Mouse (Mus musculus) forebrain, embryonic 12.5 days (tissue): ENCODE data around the gene Prkag1. TPM values are rescaled to one million over a fixed set of nuclear protein-coding genes. Genes with fewer than 3 reads are reported as not detected.

Experiments
- ATAC-seq: fragments of 200-750 bp; cut with Nextera tagmentation; 2 replicates; pipeline ENCODE4 v1.8.0; 2017; ENCODE audit warnings: moderate TSS enrichment; ENCODE audit not compliant: low FRiP score
- H3K27ac ChIP-seq: fragments of 300-500 bp; sonication (generic); 2 replicates; pipeline ENCODE4 v1.5.1; 2016; ENCODE audit warnings: mild to moderate bottlenecking
- H3K27me3 ChIP-seq: fragments of 300-500 bp; sonication (generic); 2 replicates; pipeline ENCODE4 v1.6.1; 2016; ENCODE audit warnings: mild to moderate bottlenecking
- H3K36me3 ChIP-seq: fragments of 300-500 bp; sonication (generic); replicated peaks from 2 replicates; pipeline ENCODE4 v1.6.1; 2016; ENCODE audit warnings: mild to moderate bottlenecking
- H3K4me1 ChIP-seq: fragments of 300-500 bp; sonication (generic); 2 replicates; pipeline ENCODE4 v1.6.1; 2016
- H3K4me2 ChIP-seq: fragments of 300-500 bp; sonication (generic); 2 replicates; pipeline ENCODE4 v1.6.1; 2016; ENCODE audit warnings: mild to moderate bottlenecking, moderate library complexity
- H3K4me3 ChIP-seq: fragments of 300-500 bp; sonication (generic); replicated peaks from 2 replicates; pipeline ENCODE4 v1.5.1; 2016; ENCODE audit warnings: mild to moderate bottlenecking
- H3K9ac ChIP-seq: fragments of 300-500 bp; sonication (generic); 2 replicates; pipeline ENCODE4 v1.6.1; 2016; ENCODE audit warnings: mild to moderate bottlenecking
- H3K9me3 ChIP-seq: fragments of 300-500 bp; sonication (generic); 2 replicates; pipeline ENCODE4 v1.6.1; 2016
- WGBS: fragments of 180-500 bp; shearing (Covaris S2); methylation state at CpG from one replicate; pipeline ENCODE4 v1.1.7; 2016; 5-methylcytosine and 5-hydroxymethylcytosine counted together
- polyA plus RNA-seq: library from polyadenylated mRNA; unstranded; fragments of >200 nt; fragmentation: Nextera tagmentation; extraction: Ambion mirVana; gene quantifications from 2 replicates; pipeline ENCODE4 v1.2.1, GENCODE M21; 2016

The Prkag1 gene
- polyA plus RNA-seq, 1 experiment from 2014 or later, result 85.2 TPM

DNA sequence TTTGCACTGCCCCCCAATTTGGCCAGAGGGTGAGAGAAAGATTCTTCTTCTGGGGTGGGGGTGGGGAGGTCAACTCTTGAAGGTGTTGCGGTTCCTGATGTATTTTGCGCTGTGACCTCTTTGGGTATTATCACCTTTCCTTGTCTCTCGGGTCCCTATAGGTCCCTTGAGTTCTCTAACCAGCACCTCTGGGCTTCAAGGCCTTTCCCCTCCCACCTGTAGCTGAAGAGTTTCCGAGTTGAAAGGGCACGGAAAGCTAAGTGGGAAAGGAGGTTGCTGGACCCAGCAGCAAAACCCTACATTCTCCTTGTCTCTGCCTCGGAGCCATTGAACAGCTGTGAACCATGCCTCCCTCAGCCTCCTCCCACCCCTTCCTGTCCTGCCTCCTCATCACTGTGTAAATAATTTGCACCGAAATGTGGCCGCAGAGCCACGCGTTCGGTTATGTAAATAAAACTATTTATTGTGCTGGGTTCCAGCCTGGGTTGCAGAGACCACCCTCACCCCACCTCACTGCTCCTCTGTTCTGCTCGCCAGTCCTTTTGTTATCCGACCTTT, 38.1 kb downstream of the Prkag1 start:
- H3K4me2 ChIP-seq, result no peak overlapping the region
- H3K27me3 ChIP-seq, result peaks cover 100% of the 10 kb centered on the region
- H3K36me3 ChIP-seq, result no peaks in the 10 kb centered on the region
- 4% methylated on average over 13 of the region's 13 CpGs for WGBS
- no peak for ATAC-seq
- no peaks in the 10 kb centered on the region for H3K9me3 ChIP-seq
- H3K9ac ChIP-seq, result no peak overlapping the region
- H3K4me3 ChIP-seq, result no peak overlapping the region
- no peak overlapping the region for H3K27ac ChIP-seq
- H3K4me1 ChIP-seq, result peaks cover 58% of the 10 kb centered on the region

DNA sequence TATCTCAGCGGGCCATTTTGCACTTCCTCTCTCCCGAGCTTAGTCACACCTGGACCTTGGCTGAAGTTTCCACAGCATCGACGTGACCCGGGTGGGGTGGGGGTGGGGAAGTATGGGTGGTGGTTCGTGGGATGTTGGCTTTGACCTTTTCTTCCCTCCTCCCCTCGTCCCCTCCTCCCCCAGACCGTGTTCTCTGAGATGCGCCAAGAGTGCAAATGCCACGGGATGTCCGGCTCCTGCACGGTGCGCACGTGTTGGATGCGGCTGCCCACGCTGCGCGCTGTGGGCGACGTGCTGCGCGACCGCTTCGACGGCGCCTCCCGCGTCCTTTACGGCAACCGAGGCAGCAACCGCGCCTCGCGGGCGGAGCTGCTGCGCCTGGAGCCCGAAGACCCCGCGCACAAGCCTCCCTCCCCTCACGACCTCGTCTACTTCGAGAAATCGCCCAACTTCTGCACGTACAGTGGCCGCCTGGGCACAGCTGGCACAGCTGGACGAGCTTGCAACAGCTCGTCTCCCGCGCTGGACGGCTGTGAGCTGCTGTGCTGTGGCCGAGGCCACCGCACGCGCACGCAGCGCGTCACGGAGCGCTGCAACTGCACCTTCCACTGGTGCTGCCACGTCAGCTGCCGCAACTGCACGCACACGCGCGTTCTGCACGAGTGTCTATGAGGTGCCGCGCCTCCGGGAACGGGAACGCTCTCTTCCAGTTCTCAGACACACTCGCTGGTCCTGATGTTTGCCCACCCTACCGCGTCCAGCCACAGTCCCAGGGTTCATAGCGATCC, 38.9 kb downstream of the Prkag1 start:
- Histone ChIP-seq H3K27ac (no peak overlapping the region), H3K27me3 (peaks cover 100% of the 10 kb centered on the region), H3K4me1 (peaks cover 50% of the 10 kb centered on the region), H3K9me3 (no peaks in the 10 kb centered on the region), H3K9ac (no peak overlapping the region), H3K4me2 (peak overlapping the region; percentile 35), H3K4me3 (peak overlapping the region; percentile 24), H3K36me3 (no peaks in the 10 kb centered on the region)
- WGBS, result 1% methylated on average over 75 of the region's 75 CpGs
- no peak for ATAC-seq

DNA sequence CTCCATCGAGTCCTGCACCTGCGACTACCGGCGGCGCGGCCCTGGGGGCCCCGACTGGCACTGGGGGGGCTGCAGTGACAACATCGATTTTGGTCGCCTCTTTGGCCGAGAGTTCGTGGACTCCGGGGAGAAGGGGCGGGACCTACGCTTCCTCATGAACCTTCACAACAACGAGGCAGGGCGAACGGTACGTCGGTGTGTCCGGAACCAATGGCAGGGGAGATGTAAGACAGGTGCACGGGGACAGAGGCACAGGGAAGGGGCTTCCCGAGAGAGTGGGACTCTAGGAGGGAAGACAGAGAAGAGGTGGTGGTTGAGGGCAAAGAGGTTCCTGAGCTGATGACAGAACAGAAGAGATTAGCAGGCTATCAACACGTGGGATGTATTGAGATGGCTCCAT, 39.5 kb downstream of the Prkag1 start:
- Histone ChIP-seq H3K4me1 (peaks cover 44% of the 10 kb centered on the region), H3K27ac (no peak overlapping the region), H3K4me3 (peak overlapping the region; percentile 16; the same call in 1 of the 2 replicates), H3K36me3 (no peaks in the 10 kb centered on the region), H3K9ac (no peak overlapping the region), H3K9me3 (no peaks in the 10 kb centered on the region), H3K27me3 (peaks cover 100% of the 10 kb centered on the region), H3K4me2 (no peak overlapping the region)
- under 1% methylated on average over 23 of the region's 23 CpGs for WGBS
- ATAC-seq, result no peak

DNA sequence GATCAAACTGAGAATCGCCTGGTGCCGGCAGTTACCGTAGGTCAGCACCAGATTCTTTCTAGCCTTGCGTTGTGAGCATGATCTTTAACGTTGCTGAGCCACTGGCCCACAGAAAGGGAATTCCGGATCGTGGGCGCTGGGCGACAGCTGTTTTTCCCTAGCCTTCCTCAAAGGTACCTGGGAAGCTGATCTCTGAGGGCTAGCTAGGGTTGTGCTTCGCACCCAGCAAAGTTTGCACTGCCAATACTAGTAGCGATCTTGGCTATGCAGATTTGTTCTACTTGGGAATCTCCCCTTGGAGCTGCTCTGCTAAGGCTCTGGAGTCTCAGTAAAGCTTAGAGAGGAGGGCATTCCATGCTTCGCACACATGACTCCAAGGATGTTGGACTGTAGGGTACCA, 40.1 kb downstream of the Prkag1 start:
- no peak for ATAC-seq
- Histone ChIP-seq H3K9me3 (no peaks in the 10 kb centered on the region), H3K4me2 (peak overlapping the region; percentile 6; the same call in 1 of the 2 replicates), H3K4me1 (peaks cover 38% of the 10 kb centered on the region), H3K27ac (no peak overlapping the region), H3K9ac (no peak overlapping the region), H3K4me3 (peak overlapping the region; percentile 16; the same call in 1 of the 2 replicates), H3K27me3 (peaks cover 100% of the 10 kb centered on the region), H3K36me3 (no peaks in the 10 kb centered on the region)
- under 1% methylated on average over 12 of the region's 12 CpGs for WGBS

DNA sequence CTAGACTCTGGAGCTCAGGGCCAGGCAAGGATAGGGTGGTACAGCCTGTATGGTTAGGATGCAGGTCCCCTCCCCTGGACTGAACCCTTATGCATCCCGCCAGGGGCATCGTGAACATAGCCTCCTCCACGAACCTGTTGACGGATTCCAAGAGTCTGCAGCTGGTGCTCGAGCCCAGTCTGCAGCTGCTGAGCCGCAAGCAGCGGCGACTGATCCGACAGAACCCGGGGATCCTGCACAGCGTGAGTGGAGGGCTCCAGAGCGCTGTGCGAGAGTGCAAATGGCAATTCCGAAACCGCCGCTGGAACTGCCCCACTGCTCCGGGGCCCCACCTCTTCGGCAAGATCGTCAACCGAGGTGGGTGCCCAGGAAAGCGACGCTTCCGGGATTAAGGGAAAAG, 40.6 kb downstream of the Prkag1 start:
- H3K9me3 ChIP-seq, result 0 out of 2 replicates have a peak, but pooled peaks cover 2% of the 10 kb centered on the region
- 0% methylated on average over 23 of the region's 23 CpGs for WGBS
- no peak overlapping the region for H3K9ac ChIP-seq
- H3K4me2 ChIP-seq, result peak overlapping the region; percentile 6; the same call in 1 of the 2 replicates
- ATAC-seq, result no peak
- no peaks in the 10 kb centered on the region for H3K36me3 ChIP-seq
- no peak overlapping the region for H3K27ac ChIP-seq
- peak overlapping the region; percentile 16 for H3K4me3 ChIP-seq
- H3K27me3 ChIP-seq, result peaks cover 100% of the 10 kb centered on the region
- peaks cover 37% of the 10 kb centered on the region for H3K4me1 ChIP-seq

DNA sequence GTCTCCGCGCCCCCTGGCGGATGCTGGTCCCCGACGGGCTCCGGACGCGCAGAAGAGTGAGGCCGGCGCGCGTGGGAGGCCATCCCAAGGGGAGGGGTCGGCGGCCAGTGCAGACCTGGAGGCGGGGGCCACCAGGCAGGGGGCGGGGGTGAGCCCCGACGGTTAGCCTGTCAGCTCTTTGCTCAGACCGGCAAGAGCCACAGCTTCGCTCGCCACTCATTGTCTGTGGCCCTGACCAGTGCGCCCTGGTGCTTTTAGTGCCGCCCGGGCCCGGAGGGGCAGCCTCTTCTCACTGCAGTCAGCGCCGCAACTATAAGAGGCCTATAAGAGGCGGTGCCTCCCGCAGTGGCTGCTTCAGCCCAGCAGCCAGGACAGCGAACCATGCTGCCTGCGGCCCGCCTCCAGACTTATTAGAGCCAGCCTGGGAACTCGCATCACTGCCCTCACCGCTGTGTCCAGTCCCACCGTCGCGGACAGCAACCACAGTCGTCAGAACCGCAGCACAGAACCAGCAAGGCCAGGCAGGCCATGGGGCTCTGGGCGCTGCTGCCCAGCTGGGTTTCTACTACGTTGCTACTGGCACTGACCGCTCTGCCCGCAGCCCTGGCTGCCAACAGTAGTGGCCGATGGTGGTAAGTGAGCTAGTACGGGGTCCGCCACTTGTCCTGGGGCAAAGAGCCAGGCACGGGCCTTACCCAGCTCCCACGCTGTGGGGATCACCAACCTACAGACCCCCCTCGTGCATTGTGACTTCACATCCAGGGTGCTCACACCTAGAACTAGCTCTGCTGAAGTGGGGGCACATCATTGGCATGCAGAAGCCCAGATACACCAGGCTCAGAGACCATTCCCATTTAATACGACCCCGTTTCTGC, 41.4 kb downstream of the Prkag1 start, which contains the start of gene Wnt1:
Wnt1 (plus strand) TSS at position 197 of the 875 bp plus-strand sequence.
- H3K27me3 ChIP-seq, result peaks cover 100% of the 10 kb centered on the region
- WGBS, result 2% methylated on average over 51 of the region's 51 CpGs
- H3K4me2 ChIP-seq, result peak within 1 kb of the TSS; percentile 19; the same call in 1 of the 2 replicates
- H3K36me3 ChIP-seq, result no peaks in the 10 kb centered on the region
- H3K9ac ChIP-seq, result no peak within 1 kb of the TSS
- H3K9me3 ChIP-seq, result 0 out of 2 replicates have a peak, but pooled peaks cover 5% of the 10 kb centered on the region
- peaks cover 37% of the 10 kb centered on the region for H3K4me1 ChIP-seq
- 0 out of 2 replicates have a peak, but pooled peaks have one; percentile 41 for ATAC-seq
- H3K4me3 ChIP-seq, result peak within 1 kb of the TSS; percentile 16; the same call in 1 of the 2 replicates
- H3K27ac ChIP-seq, result no peak within 1 kb of the TSS

DNA sequence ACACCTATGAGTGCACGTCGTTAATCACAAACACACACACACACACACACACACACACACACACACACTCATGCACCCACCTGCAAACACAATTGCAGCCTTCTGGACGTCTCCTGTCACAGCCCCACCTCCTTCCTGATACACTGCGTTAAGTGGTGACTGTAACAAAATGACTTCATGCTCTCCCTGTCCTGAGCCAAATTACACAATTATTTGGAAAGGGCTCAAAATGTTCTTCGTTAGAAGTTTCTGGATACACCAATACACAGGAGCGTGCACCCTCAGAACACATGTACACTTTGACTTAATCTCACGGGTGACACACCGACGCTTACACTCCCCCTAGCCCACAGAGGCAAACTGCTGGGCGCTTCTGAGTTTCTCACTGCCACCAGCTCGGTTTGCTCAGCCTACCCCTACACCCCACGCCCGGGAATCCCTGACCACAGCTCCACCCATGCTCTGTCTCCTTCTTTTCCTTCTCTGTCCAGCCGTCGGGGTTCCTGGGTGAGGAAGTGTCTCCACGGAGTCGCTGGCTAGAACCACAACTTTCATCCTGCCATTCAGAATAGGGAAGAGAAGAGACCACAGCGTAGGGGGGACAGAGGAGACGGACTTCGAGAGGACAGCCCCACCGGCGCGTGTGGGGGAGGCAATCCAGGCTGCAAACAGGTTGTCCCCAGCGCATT, 42.2 kb downstream of the Prkag1 start:
- Histone ChIP-seq H3K9me3 (0 out of 2 replicates have a peak, but pooled peaks cover 5% of the 10 kb centered on the region), H3K27ac (no peak overlapping the region), H3K4me2 (peak overlapping the region; percentile 19; the same call in 1 of the 2 replicates), H3K36me3 (no peaks in the 10 kb centered on the region), H3K27me3 (peaks cover 98% of the 10 kb centered on the region), H3K9ac (no peak overlapping the region), H3K4me3 (peak overlapping the region; percentile 15; the same call in 1 of the 2 replicates), H3K4me1 (peaks cover 37% of the 10 kb centered on the region)
- 10% methylated on average over 24 of the region's 24 CpGs for WGBS
- no peak for ATAC-seq

DNA sequence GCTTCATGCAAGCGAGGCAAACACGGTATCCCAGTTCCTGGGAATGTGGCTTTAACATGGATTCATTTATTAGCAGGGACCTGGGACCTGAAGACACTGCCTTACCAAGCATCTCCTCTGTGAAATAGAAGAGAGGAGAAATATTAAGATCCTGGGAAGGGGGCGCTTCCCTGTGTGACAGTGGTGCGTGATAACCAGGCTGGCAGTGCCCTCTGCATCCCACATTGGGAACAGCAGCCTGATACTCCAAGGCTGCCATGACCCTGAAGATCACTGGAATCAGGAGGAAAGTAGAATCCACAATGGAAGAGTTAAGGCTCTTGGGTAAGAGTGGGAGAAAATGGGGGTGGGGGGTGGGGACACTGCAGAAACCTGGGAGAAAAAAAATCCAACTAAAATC, 43.4 kb downstream of the Prkag1 start:
- Histone ChIP-seq H3K4me1 (peaks cover 31% of the 10 kb centered on the region), H3K9ac (no peak overlapping the region), H3K27ac (no peak overlapping the region), H3K36me3 (no peaks in the 10 kb centered on the region), H3K4me2 (no peak overlapping the region), H3K27me3 (peaks cover 95% of the 10 kb centered on the region), H3K4me3 (no peak overlapping the region), H3K9me3 (0 out of 2 replicates have a peak, but pooled peaks cover 5% of the 10 kb centered on the region)
- 42% methylated on average over 4 of the region's 4 CpGs for WGBS
- ATAC-seq, result no peak

DNA sequence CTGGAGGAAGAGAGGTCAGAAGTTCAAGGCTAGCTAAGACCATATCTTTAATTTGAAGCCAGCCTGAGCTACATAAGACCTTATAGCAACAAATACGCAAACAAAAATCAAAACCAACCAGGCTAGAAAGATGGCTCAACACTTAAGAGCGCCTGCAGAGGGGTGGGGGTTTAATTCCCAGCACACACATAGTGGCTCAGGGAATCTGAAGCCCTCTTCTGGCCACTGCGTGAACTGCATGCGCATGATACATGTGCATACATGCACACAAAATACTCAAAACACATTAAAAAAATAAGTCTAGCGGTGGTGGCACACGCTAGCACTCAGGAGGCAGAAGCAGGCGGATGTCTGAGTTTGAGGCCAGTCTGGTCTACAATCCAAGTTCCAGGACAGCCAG, 45.6 kb downstream of the Prkag1 start:
- H3K27ac ChIP-seq, result no peak overlapping the region
- 0 out of 2 replicates have a peak, but pooled peaks cover 5% of the 10 kb centered on the region for H3K9me3 ChIP-seq

DNA sequence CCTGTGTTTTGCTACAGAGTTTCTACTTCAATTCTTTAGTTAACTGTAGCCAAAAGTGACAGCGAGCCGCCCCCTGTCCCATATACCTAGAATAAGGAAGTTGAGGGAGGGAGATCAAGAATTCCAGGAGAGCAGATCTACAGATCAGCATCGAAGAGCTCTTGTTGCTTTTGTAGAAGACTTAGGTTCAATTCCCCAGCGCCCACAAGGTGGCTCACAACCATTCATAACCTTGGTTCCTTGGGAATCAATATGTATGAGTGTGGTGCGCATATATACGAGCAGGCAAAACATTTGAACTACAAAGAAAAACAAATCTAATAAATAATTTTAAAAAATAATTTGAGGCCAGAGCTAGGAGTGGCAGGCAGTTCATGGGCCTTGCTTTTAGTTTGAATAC, 50.2 kb downstream of the Prkag1 start:
- H3K4me2 ChIP-seq, result no peak overlapping the region

More for the DNA sequence above, 45.6 kb downstream of the Prkag1 start:
- peaks cover 95% of the 10 kb centered on the region for H3K27me3 ChIP-seq
- H3K4me2 ChIP-seq, result no peak overlapping the region
- H3K4me3 ChIP-seq, result no peak overlapping the region
- H3K36me3 ChIP-seq, result no peaks in the 10 kb centered on the region
- ATAC-seq, result no peak
- no peak overlapping the region for H3K9ac ChIP-seq
- 41% methylated on average over 7 of the region's 7 CpGs for WGBS
- H3K4me1 ChIP-seq, result peaks cover 13% of the 10 kb centered on the region

DNA sequence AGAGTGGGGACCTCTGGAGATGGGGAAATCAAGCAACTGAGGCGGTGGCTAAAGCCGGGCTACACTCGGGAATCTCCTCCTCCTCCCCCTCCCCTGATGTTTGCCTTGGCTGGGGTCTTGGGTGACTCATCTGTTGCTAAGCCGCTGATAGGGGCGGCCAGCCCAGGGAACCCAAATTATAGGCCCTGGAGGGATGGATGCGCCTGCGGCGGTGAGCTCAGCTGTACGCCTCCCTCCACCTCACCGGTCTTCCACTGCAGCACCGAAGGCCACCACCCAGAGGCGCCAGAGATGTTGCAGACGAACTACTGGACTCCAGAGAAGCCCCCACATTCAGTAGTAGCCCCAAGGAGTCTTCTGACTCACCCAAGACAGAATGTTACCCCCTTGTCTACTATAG, 50.7 kb downstream of the Prkag1 start:
- Histone ChIP-seq H3K4me1 (peaks cover 33% of the 10 kb centered on the region), H3K4me2 (no peak overlapping the region), H3K9ac (no peak overlapping the region), H3K27ac (no peak overlapping the region), H3K27me3 (peaks cover 95% of the 10 kb centered on the region), H3K36me3 (no peaks in the 10 kb centered on the region), H3K9me3 (0 out of 2 replicates have a peak, but pooled peaks cover 1% of the 10 kb centered on the region), H3K4me3 (no peak overlapping the region)
- ATAC-seq, result no peak
- WGBS, result 1% methylated on average over 13 of the region's 13 CpGs

More for the DNA sequence above, 50.2 kb downstream of the Prkag1 start:
- no peak for ATAC-seq
- peaks cover 95% of the 10 kb centered on the region for H3K27me3 ChIP-seq
- 0 out of 2 replicates have a peak, but pooled peaks cover 5% of the 10 kb centered on the region for H3K9me3 ChIP-seq
- no peaks in the 10 kb centered on the region for H3K36me3 ChIP-seq
- no peak overlapping the region for H3K27ac ChIP-seq
- WGBS, result 26% methylated on average over 6 of the region's 6 CpGs
- H3K4me1 ChIP-seq, result peaks cover 27% of the 10 kb centered on the region
- H3K9ac ChIP-seq, result no peak overlapping the region
- H3K4me3 ChIP-seq, result no peak overlapping the region
